Comparison of ENCODE assay signal across 20 mouse cellular contexts in the genomic region with DNA sequence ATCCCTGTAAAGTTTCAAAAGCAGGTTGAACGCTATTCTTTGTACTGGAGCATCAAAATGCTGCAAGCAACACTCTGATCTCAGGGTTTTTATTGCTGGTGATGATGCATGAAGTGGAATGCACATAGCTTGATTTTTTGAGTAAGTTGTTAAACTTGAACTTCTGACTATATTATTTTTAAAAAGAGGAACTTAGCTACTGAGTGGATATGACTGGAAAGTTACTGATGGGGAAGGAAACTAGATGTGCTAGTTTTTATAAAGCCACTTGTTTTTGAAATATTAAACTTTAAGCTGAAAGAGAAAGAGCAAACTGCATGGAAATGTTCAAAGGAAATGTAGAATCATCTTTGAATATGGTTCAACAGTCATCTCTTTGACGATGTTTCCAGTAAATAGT.
DNase-seq lines count a peak whose midpoint lies in the region; ATAC-seq and TF ChIP-seq lines count a peak whose summit lies in the region.
"Had no signal": no experiment of that assay in that cellular context is flagged by ENCODE, and none has a peak within 500 bp of the region (broad histone marks: within the 10 kb centered on the region; RNA-seq: fewer than 3 reads in every experiment).

No protein-coding gene starts in this region.

- no peak for TF ChIP-seq EP300 in MEL (IDR thresholded peaks at IDR 0.05; ENCODE audit: low read depth in 1 of 2, low read length in 2 of 2)

- no peaks in the 10 kb centered on the region for H3K79me2 ChIP-seq in MEL (ENCODE audit: control insufficient read depth, insufficient read depth, low read length, poor library complexity)

- no peaks in the 10 kb centered on the region for H3K4me1 ChIP-seq in MEL (ENCODE audit: control insufficient read depth in 1 of 2, insufficient read depth in 2 of 2, low read length in 2 of 2)
- H3K4me1 ChIP-seq: embryonic facial prominence, embryonic 12.5 days; forebrain, embryonic 13.5 days; heart, embryonic 10.5 days; hindbrain, embryonic 13.5 days had no signal

- H3K27ac ChIP-seq in MEL (ENCODE audit: control insufficient read depth, low read depth, low read length) = no peak overlapping the region
- H3K27ac ChIP-seq: embryonic facial prominence, embryonic 12.5 days; forebrain, embryonic 13.5 days; heart, embryonic 10.5 days; hindbrain, embryonic 13.5 days; hindbrain, postnatal 0 days had no signal

- DNase-seq in 416B (ENCODE audit: low read depth) (peak; percentile 36), MEL (ENCODE audit: low read depth, low spot score) (peak; percentile 34)
- DNase-seq in cerebellum, adult 9-10 months = no peak
- DNase-seq in heart, adult 9 months (ENCODE audit: low spot score in 2 of 2) = no peak
- DNase-seq in left cerebral cortex, adult 11 months (ENCODE audit: low spot score) = no peak
- DNase-seq: adrenal gland, postnatal 14 days; cerebellum, adult 2 months; cerebellum, postnatal 14 days; forebrain, postnatal 0 days; gastrocnemius, postnatal 14 days; heart, postnatal 10 days; heart, postnatal 4 days had no signal

- H3K27me3 ChIP-seq in MEL (ENCODE audit: control insufficient read depth in 1 of 2, insufficient read depth in 2 of 2, low read length in 2 of 2) = no peaks in the 10 kb centered on the region
- H3K27me3 ChIP-seq: embryonic facial prominence, embryonic 12.5 days; forebrain, embryonic 13.5 days; hindbrain, embryonic 13.5 days had no signal

- no peak for TF ChIP-seq CTCF in MEL (IDR thresholded peaks at IDR 0.05 in 2 of 3, conservative IDR thresholded peaks at IDR 0.05 in 1 of 3; ENCODE audit: control insufficient read depth in 1 of 3, insufficient read depth in 1 of 3, low read depth in 2 of 3, low read length in 3 of 3, poor library complexity in 1 of 3, severe bottlenecking in 1 of 3)

- H3K4me3 ChIP-seq in MEL (ENCODE audit: control insufficient read depth in 1 of 2, insufficient read depth in 1 of 2, low read depth in 2 of 2, low read length in 2 of 2) = no peak overlapping the region
- H3K4me3 ChIP-seq: embryonic facial prominence, embryonic 12.5 days; forebrain, embryonic 13.5 days; heart, embryonic 10.5 days; hindbrain, embryonic 13.5 days had no signal

- no peak for TF ChIP-seq POLR2A in MEL (IDR thresholded peaks at IDR 0.05; ENCODE audit: control insufficient read depth in 1 of 2, insufficient read depth in 1 of 2, low read depth in 1 of 2, low read length in 2 of 2, poor library complexity in 1 of 2)

- H3K9ac ChIP-seq in MEL (ENCODE audit: control insufficient read depth, low read depth, low read length, poor library complexity, severe bottlenecking) = no peak overlapping the region
- H3K9ac ChIP-seq: embryonic facial prominence, embryonic 12.5 days; forebrain, embryonic 13.5 days; forebrain, postnatal 0 days; hindbrain, embryonic 13.5 days had no signal

- no peak for TF ChIP-seq RAD21 in MEL (IDR thresholded peaks at IDR 0.05; ENCODE audit: low read depth, low read length)

- H3K36me3 ChIP-seq in MEL (ENCODE audit: control insufficient read depth in 1 of 2, insufficient read depth in 2 of 2, low read length in 2 of 2) = no peaks in the 10 kb centered on the region; a peak in 1 of 4 replicates
- H3K36me3 ChIP-seq: embryonic facial prominence, embryonic 12.5 days; G1E; heart, embryonic 10.5 days; hindbrain, embryonic 13.5 days had no signal

- H3K9me3 ChIP-seq in MEL (replicated peaks; ENCODE audit: insufficient read depth, low read length) = no peaks in the 10 kb centered on the region
- H3K9me3 ChIP-seq: embryonic facial prominence, embryonic 12.5 days; forebrain, embryonic 13.5 days; G1E; heart, embryonic 10.5 days had no signal

- ATAC-seq in hematopoietic stem cell, adult 5-6 weeks (replicated peaks in 1 of 2; ENCODE audit: insufficient read depth in 1 of 2, low FRiP score in 2 of 2, low TSS enrichment in 1 of 2, low read depth in 1 of 2, poor library complexity in 2 of 2, severe bottlenecking in 2 of 2) = peak; percentile 69 to 73
- ATAC-seq in neutrophil, adult 5-6 weeks (ENCODE audit: extremely low read depth, insufficient number of reproducible peaks, low FRiP score, poor library complexity, severe bottlenecking) = peak; percentile 51; the same call in 1 of the 2 replicates
- ATAC-seq: forebrain, embryonic 13.5 days; forebrain, postnatal 0 days; hindbrain, postnatal 0 days had no signal

TF ChIP-seq in MEL, 35 proteins besides CTCF, POLR2A, EP300 and RAD21:
- TF ChIP-seq NRF1 (IDR thresholded peaks at IDR 0.05; ENCODE audit: insufficient read depth, low read depth, low read length, poor library complexity, severe bottlenecking) (no peak), CHD1 (IDR thresholded peaks at IDR 0.05; ENCODE audit: low read depth, low read length) (no peak), TCF12 (IDR thresholded peaks at IDR 0.05; ENCODE audit: low read depth, low read length) (no peak), MAFK (IDR thresholded peaks at IDR 0.05; ENCODE audit: borderline replicate concordance, low read depth, low read length) (no peak), HCFC1 (IDR thresholded peaks at IDR 0.05; ENCODE audit: low read depth, low read length) (no peak), JUND (IDR thresholded peaks at IDR 0.05; ENCODE audit: low read depth, low read length) (no peak), ZKSCAN1 (IDR thresholded peaks at IDR 0.05; ENCODE audit: low read depth, low read length) (no peak), MYB (IDR thresholded peaks at IDR 0.05; ENCODE audit: low read depth, low read length) (no peak)

Comparison
In these comparisons a context has a peak if more than half of its experiments do, and no peak if none do; other contexts are left out.
1. DNase-seq: peak in 416B (single experiment) and MEL (single experiment); none in cerebellum, adult 9-10 months (single experiment), heart, adult 9 months (0 of 2) and left cerebral cortex, adult 11 months (single experiment).